Mouse (Mus musculus): Measurements from ENCODE around the gene Tmem72.

Gene Tmem72

DNA sequence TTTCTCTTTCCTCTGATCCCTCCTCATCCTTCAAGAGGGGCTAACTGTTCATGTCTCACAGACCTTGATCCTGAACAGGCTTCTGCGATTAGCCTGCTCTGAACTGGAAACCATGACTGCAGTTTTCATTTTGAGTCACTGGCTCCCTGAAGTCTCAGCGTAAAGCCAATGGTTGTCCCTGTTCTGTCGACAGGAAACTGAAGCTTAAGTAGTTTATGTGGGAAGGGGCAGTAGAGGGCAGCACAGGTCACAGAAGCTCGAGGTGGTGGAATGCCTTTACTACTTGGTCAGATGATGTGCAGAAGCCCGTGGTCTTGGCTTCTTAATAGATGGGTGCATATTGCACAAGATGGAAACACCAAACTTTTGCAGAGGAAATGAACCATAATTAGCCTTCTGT lies 4.7 kb downstream of the Tmem72 start:
- no peaks in the 10 kb centered on the region for H3K27me3 ChIP-seq (ENCODE audit: control insufficient read depth, insufficient read depth, low read length, poor library complexity, severe bottlenecking)
- DNase-seq (ENCODE audit: low read depth, low spot score) = peak; percentile 36

DNA sequence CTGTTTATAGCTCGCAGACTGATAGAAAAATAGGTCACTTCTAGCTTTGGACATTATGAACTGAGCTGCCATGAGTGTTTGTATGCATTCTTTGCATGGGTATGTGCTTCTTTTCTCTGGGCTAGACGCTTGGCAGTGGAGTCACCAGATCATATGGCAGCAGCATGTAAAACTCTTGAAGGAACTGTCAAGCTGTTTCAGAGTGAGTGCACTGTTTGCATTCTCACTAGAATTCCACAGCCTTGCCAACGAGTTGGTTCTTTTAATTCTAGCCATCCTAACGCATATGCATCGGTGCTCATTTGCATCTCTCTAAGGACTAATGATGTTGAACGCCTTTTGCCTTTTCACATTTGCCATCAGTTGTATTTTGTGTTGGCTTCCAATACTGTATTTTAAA lies 12.4 kb downstream of the Tmem72 start:
- no peak for DNase-seq (ENCODE audit: low read depth, low spot score)

More for the DNA sequence above, 4.7 kb downstream of the Tmem72 start:
- no peaks in the 10 kb centered on the region for H3K36me3 ChIP-seq (ENCODE audit: control insufficient read depth, insufficient read depth, low read length, poor library complexity, severe bottlenecking)

DNA sequence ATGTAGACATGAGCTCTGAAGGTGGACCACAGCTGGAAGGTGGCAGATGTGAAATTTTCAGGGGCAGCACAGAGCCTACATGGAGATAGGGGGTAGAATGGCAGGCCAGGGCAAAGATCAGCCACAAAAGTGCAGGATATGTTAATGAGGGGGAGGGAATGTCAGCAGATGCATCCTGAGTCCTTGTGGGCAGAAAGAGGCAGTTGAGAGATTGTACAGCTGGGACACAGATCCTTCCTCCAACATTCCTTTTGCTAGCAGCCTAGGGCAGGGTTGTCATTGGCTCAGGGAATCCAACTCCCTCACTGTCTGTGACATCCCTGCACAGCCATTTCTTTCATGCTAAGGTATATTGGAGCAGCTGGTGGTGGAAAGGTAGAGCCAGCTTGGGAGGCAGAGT lies 15.9 kb downstream of the Tmem72 start:
- no peak for DNase-seq (ENCODE audit: low read depth, low spot score)
- Histone ChIP-seq H3K36me3 (ENCODE audit: control insufficient read depth, insufficient read depth, low read length, poor library complexity, severe bottlenecking) (no peaks in the 10 kb centered on the region), H3K27me3 (ENCODE audit: control insufficient read depth, insufficient read depth, low read length, poor library complexity, severe bottlenecking) (no peaks in the 10 kb centered on the region)

More for the DNA sequence above, 12.4 kb downstream of the Tmem72 start:
- Histone ChIP-seq H3K36me3 (ENCODE audit: control insufficient read depth, insufficient read depth, low read length, poor library complexity, severe bottlenecking) (no peaks in the 10 kb centered on the region), H3K27me3 (ENCODE audit: control insufficient read depth, insufficient read depth, low read length, poor library complexity, severe bottlenecking) (no peaks in the 10 kb centered on the region)

DNA sequence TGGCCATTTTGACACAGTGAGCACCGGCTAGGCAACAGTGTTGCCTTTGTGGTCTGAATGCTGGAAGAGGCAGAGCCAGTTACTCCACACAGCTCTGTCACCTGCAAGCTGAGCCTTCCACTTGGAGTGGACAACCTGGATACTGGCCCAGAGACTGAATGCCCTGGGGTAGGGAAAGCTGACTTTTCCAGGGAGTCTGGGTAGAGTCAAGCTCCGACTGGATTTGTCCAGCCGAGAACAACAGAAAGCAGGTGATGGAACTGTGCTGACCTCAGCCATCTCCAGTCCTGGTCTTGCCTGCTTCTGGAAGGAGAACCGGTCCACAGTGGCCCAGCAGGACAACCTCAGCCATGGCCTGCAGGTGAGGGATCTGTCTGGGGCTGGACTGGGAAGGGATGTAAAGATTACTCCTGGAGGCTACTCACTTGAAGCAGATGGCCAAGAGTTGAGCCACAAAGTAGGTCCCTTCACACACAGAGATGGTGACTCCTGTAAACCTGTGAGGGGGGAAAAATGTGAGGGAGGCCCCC lies 18.8 kb downstream of the Tmem72 start:
- no peaks in the 10 kb centered on the region; the same call in 1 of the 2 replicates for H3K27me3 ChIP-seq (ENCODE audit: control insufficient read depth, insufficient read depth, low read length, poor library complexity, severe bottlenecking)
- DNase-seq (ENCODE audit: low read depth, low spot score) = no peak
- no peaks in the 10 kb centered on the region for H3K36me3 ChIP-seq (ENCODE audit: control insufficient read depth, insufficient read depth, low read length, poor library complexity, severe bottlenecking)

DNA sequence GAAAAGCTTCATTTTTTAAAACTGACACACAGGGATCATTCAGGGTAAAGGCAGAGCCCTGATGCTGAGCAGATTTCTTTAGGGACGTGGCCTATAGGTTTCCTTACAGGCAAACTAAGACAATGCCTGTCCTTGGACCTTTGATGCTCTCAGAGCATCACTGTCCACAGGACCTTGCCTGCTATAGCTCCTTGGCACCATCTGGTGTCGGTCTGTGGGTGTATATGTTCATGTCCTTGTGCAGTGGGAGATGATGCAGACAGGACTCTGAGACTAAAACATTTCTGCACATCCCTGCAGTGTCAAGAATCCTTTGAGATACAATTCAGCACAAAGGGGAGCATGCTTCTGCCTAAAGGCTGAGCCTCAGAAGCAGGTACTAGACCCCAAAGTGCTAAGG lies 19.3 kb downstream of the Tmem72 start:
- DNase-seq (ENCODE audit: low read depth, low spot score) = peak; percentile 84
- Histone ChIP-seq H3K36me3 (ENCODE audit: control insufficient read depth, insufficient read depth, low read length, poor library complexity, severe bottlenecking) (no peaks in the 10 kb centered on the region), H3K27me3 (ENCODE audit: control insufficient read depth, insufficient read depth, low read length, poor library complexity, severe bottlenecking) (no peaks in the 10 kb centered on the region; the same call in 1 of the 2 replicates)

DNA sequence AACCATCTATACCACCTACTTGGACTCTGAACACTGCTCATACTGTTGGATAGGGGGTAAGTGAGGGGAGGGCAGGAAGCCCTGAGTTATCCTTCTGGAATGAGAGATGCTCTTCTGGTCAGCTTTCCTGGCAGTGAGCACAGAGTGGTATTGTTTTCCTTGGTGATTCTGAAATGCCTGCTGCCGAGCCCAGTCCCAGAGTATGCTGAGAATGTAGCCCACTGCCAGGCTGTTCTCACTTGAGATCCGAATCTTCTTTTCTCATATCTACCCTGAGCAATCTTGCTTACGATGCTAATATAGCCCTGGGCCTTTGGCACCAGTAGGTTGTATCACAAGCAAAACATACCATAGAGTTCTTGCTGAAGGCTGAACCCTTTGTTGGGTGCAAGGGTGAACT lies 22.4 kb downstream of the Tmem72 start:
- Histone ChIP-seq H3K27me3 (ENCODE audit: control insufficient read depth, insufficient read depth, low read length, poor library complexity, severe bottlenecking) (no peaks in the 10 kb centered on the region; the same call in none of the 2 replicates), H3K36me3 (ENCODE audit: control insufficient read depth, insufficient read depth, low read length, poor library complexity, severe bottlenecking) (no peaks in the 10 kb centered on the region)
- DNase-seq (ENCODE audit: low read depth, low spot score) = no peak

DNA sequence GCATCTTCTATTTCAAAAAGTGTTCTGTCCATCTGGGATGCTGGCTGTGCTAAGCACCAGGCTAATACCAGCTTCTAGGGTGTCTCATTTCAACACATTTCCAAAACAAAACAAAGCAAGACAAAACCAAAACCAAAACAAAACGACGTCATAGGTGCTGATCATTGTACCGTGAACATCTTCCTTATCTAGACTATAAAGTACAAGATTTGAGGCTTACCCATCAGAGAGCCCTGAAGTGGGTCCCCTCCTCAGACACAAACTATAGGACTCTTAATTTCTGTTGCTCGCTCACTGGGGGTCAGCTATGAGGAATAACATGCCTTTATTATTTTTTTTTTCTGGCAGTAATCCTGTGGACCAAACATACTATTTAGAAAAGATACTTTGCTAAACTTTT lies 23.1 kb downstream of the Tmem72 start:
- peak; percentile 86 for DNase-seq (ENCODE audit: low read depth, low spot score)
- no peaks in the 10 kb centered on the region; the same call in none of the 2 replicates for H3K27me3 ChIP-seq (ENCODE audit: control insufficient read depth, insufficient read depth, low read length, poor library complexity, severe bottlenecking)

DNA sequence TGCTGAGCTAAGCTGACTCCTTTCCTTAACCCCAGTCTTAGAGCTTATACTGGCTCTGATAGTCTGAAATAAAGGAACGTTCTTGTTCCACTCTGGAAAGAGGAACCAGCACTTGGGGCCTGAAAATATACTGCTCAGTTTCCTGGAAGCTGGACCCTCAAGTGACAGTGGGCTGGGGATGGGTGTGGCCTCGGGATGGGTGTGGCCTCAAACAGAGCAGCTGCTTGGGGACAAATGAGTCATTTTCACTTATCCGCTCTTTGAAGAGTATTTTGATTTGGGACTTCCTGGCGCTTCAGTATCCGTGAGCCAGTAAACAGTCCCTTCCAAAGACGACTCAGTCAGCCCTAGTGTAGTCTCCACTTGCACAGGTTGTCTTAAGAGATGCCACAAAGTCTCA lies 34.4 kb downstream of the Tmem72 start:
- DNase-seq (ENCODE audit: low read depth, low spot score) = peak; percentile 85
- H3K36me3 ChIP-seq (ENCODE audit: control insufficient read depth, insufficient read depth, low read length, poor library complexity, severe bottlenecking) = no peaks in the 10 kb centered on the region
- no peaks in the 10 kb centered on the region for H3K27me3 ChIP-seq (ENCODE audit: control insufficient read depth, insufficient read depth, low read length, poor library complexity, severe bottlenecking)

More for the DNA sequence above, 23.1 kb downstream of the Tmem72 start:
- no peaks in the 10 kb centered on the region for H3K36me3 ChIP-seq (ENCODE audit: control insufficient read depth, insufficient read depth, low read length, poor library complexity, severe bottlenecking)

DNA sequence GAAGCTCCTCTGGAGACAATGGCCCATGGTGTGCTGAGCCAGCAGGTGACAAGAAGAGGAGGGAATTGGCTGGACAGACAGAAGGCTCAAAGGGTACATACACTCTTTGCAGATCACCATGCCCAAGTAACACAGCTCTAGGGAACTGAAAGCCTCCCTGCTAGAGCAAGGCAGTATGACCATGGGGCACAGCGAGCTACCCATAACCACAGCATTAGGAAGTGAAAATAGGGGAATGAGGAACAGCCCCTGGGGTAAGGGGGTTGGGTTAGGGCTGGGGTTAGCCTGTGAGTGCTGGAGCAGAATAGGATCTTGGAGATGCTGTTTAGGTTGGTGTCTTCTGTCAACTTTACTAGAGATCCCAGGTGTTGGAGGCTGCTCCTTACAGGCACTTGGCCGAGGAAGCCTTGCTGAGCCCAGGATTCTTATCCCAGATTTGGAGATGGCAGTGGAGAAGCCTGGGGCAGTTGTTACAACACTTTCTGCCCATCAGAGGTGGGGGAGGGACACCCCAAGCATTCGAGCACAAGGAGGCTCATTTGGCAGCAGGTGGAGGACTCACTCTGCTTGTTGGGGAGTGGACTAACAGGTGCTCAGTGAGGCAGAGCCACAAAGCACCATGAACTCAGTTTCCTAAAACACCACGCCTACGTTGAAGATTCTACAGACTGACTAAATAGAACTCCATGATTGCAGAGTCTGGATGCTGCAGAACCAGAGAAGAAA lies 37.0 kb downstream of the Tmem72 start:
- H3K27me3 ChIP-seq (ENCODE audit: control insufficient read depth, insufficient read depth, low read length, poor library complexity, severe bottlenecking) = no peaks in the 10 kb centered on the region
- H3K36me3 ChIP-seq (ENCODE audit: control insufficient read depth, insufficient read depth, low read length, poor library complexity, severe bottlenecking) = no peaks in the 10 kb centered on the region
- peak; percentile 85 for DNase-seq (ENCODE audit: low read depth, low spot score)

DNA sequence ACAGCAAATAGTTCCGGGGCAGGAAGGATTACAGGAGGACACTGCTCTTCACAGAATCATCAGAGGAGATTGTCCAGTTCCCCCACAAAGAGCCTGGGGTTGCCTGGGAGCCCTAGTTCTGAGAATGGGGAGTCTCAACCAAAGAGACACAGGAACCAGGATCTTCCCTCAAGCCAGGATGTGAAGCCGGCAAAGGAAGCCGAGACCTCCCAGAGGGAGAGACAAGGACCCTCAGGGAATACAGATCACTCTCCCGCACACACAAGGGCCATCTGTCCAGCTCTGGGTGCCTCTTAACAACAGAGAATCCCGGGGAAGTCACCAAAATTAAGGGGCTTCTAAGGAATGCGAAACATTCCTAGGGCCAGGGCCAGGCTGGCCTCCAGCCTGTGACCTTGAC lies 39.4 kb downstream of the Tmem72 start:
- H3K36me3 ChIP-seq (ENCODE audit: control insufficient read depth, insufficient read depth, low read length, poor library complexity, severe bottlenecking) = no peaks in the 10 kb centered on the region
- H3K27me3 ChIP-seq (ENCODE audit: control insufficient read depth, insufficient read depth, low read length, poor library complexity, severe bottlenecking) = no peaks in the 10 kb centered on the region

DNA sequence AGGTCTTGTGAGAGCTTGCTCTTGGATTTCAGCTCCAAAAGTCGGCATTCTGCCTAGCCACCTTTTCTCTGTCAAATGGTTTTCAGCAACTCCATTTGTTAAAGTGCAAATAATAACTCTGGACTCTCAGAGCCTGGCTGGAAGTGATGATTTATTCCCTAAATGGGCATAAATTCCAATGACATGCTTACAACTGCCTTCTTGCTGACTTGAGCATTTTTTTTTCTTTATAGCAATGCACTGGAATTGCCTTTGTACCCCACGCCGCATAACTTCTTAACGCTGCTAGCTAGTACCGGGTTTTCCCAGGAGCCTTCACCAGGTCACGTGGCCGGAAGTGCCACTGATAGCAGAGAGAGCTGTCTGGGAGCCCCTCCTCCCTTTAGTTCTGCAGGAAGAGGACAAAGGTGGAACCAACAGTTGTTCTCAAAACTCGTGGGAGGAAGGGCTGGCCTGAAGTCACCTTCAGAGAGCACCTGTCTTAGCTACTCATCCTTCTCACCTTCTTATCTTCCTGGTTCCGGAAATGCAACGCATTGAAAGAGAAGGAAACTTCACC lies 40.3 kb downstream of the Tmem72 start:
- no peak for DNase-seq (ENCODE audit: low read depth, low spot score)
- Histone ChIP-seq H3K27me3 (ENCODE audit: control insufficient read depth, insufficient read depth, low read length, poor library complexity, severe bottlenecking) (no peaks in the 10 kb centered on the region), H3K36me3 (ENCODE audit: control insufficient read depth, insufficient read depth, low read length, poor library complexity, severe bottlenecking) (no peaks in the 10 kb centered on the region)

More for the DNA sequence above, 39.4 kb downstream of the Tmem72 start:
- no peak for DNase-seq (ENCODE audit: low read depth, low spot score)

DNA sequence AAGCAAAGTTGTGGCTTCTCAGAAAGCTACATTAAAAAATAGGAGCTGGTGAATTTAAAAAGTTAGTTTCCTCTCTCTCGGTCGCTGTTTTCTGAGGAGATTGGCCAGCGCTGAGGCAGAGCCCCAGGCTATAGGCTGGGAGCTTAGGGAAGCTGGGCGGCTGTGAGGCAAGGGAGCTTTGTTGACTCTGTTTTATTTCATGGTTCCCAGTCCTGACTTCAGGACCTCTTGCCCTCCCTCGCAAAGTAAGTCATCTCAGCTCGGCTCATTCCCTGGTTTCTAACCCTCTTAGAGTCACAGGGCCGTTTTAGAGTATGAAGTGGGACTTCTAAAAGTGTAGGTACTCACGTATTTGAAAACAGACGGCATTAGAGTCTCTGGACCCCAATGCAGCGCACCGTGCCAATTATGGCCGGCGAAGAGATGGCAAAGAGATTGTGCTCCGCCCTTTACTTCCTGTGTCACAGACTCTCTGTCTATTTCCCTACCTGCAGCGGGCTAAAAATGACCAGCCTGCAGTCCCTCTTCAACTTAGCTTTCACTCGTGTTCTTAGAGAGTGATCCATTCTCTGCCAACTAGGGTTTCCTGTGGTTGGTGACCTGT lies 42.3 kb downstream of the Tmem72 start:
- peak; percentile 41 for DNase-seq (ENCODE audit: low read depth, low spot score)
- H3K36me3 ChIP-seq (ENCODE audit: control insufficient read depth, insufficient read depth, low read length, poor library complexity, severe bottlenecking) = no peaks in the 10 kb centered on the region
- H3K27me3 ChIP-seq (ENCODE audit: control insufficient read depth, insufficient read depth, low read length, poor library complexity, severe bottlenecking) = no peaks in the 10 kb centered on the region

DNA sequence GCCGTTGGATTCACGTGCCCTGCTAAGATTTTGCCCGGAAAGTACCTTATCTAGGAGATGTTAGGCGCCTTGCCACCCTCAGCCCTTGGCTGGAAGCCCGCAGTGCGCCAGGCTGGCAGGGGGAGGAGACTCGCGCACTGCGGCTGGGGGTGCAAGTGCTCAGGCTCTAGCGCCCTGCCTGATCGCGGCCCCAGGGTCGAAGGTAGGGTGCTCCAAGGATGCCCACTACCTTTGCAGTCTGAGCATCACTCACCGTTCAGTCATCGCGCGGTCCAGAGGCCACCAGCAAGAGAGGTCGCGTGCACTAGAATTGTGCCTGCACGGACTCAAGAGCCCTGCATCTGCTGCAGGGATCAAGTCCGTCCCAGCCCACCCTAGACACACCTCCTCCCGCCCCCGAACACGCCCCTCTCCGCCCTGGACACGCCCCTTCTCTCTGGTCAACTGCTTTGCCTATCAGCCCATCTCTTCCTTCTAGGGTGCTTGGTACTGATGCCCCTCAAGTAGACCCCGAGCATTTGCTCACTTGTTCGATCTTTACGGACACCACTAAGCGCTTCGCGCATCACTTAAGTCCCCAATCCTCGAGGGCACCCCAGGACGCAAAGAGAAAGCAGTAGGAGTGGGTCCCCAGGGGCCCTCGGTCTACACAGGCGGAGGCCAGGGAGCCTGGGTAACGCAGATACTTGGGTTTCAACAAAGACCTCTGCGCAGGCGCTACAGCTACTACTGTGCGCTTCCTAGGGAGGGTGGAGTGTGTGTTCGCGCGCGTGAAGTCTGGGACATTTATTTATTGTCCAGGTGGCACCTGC lies 43.0 kb downstream of the Tmem72 start, which contains the start of gene Rassf4:
TSS of gene Rassf4 (minus strand) at position 482 of the 812 bp plus-strand sequence.
- DNase-seq (ENCODE audit: low read depth, low spot score) = peak; percentile 90
- Histone ChIP-seq H3K27me3 (ENCODE audit: control insufficient read depth, insufficient read depth, low read length, poor library complexity, severe bottlenecking) (no peaks in the 10 kb centered on the region), H3K36me3 (ENCODE audit: control insufficient read depth, insufficient read depth, low read length, poor library complexity, severe bottlenecking) (no peaks in the 10 kb centered on the region)

DNA sequence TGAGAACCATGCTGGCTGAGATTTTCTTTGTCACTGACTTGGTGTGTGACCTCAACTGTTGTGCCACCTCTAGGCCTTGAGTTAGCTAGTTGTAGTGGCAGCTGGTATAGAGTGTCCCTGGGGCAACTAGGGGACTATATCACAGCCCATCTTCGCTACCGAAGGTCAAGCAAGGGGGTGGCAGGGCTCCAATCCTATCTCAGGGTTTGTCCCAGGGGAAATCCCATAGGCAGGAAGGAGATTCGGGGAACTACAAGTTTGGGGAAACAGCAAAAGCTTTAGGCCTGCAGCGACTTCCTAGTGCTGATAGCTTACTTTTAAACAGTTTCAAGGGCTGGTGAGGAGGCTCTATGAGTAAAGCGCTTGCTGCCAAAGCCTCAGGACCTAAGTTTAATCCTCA lies 44.4 kb downstream of the Tmem72 start:
- no peaks in the 10 kb centered on the region for H3K27me3 ChIP-seq (ENCODE audit: control insufficient read depth, insufficient read depth, low read length, poor library complexity, severe bottlenecking)
- no peaks in the 10 kb centered on the region for H3K36me3 ChIP-seq (ENCODE audit: control insufficient read depth, insufficient read depth, low read length, poor library complexity, severe bottlenecking)
- DNase-seq (ENCODE audit: low read depth, low spot score) = no peak

Data from splenic B cell, adult 2 months (primary cell).